Mouse (Mus musculus) lung, embryonic 16.5 days (tissue): ENCODE results near the gene Mcm3ap. TPM values are rescaled to one million over a fixed set of nuclear protein-coding genes. Genes with fewer than 3 reads are reported as not detected.

Experiments used
- ATAC-seq: fragments of 200-750 bp; cut with Nextera tagmentation; 2 replicates; pipeline ENCODE4 v1.8.0; 2017; ENCODE audit warnings: low read depth, mild to moderate bottlenecking, moderate library complexity
- H3K27ac ChIP-seq: fragments of 300-500 bp; sonication (generic); 2 replicates; pipeline ENCODE4 v1.5.1; 2014; ENCODE audit warnings: mild to moderate bottlenecking, control low read depth, low read length
- H3K27me3 ChIP-seq: fragments of 300-500 bp; sonication (generic); 2 replicates; pipeline ENCODE4 v1.6.1; 2014; ENCODE audit warnings: low read depth, low read length, mixed read lengths; ENCODE audit not compliant: control insufficient read depth, insufficient read depth
- H3K36me3 ChIP-seq: fragments of 300-500 bp; sonication (generic); 2 replicates; pipeline ENCODE4 v1.6.1; 2014; ENCODE audit warnings: low read length; ENCODE audit not compliant: control insufficient read depth, insufficient read depth
- H3K4me1 ChIP-seq: fragments of 300-500 bp; sonication (generic); replicated peaks from 2 replicates; pipeline ENCODE4 v1.6.1; 2014; ENCODE audit warnings: low read length, mixed read lengths; ENCODE audit not compliant: control insufficient read depth, insufficient read depth
- H3K4me2 ChIP-seq: fragments of 300-500 bp; sonication (generic); 2 replicates; pipeline ENCODE4 v1.6.1; 2014; ENCODE audit warnings: low read depth, low read length, control low read depth
- H3K4me3 ChIP-seq: fragments of 300-500 bp; sonication (generic); 2 replicates; pipeline ENCODE4 v1.5.1; 2014; ENCODE audit warnings: mild to moderate bottlenecking, low read length, control low read depth
- H3K9ac ChIP-seq: fragments of 300-500 bp; sonication (generic); 2 replicates; pipeline ENCODE4 v1.6.1; 2014; ENCODE audit warnings: low read length, control low read depth
- H3K9me3 ChIP-seq: fragments of 300-500 bp; sonication (generic); 2 replicates; pipeline ENCODE4 v1.6.1; 2016; ENCODE audit warnings: low read length; ENCODE audit not compliant: control insufficient read depth
- WGBS: fragments of 180-500 bp; shearing (Covaris S2); extraction: QIAGEN DNeasy Blood & Tissue Kit; methylation state at CpG from one replicate; pipeline ENCODE4 v1.1.7; 2014; 5-methylcytosine and 5-hydroxymethylcytosine counted together
- polyA plus RNA-seq: library from polyadenylated mRNA; unstranded; fragments of >200 nt; fragmentation: Nextera tagmentation; extraction: Ambion mirVana; gene quantifications from 2 replicates; pipeline ENCODE4 v1.2.1, GENCODE M21; 2015

Mcm3ap gene
- polyA plus RNA-seq, 1 experiment from 2014 or later, result 56.4 TPM

DNA sequence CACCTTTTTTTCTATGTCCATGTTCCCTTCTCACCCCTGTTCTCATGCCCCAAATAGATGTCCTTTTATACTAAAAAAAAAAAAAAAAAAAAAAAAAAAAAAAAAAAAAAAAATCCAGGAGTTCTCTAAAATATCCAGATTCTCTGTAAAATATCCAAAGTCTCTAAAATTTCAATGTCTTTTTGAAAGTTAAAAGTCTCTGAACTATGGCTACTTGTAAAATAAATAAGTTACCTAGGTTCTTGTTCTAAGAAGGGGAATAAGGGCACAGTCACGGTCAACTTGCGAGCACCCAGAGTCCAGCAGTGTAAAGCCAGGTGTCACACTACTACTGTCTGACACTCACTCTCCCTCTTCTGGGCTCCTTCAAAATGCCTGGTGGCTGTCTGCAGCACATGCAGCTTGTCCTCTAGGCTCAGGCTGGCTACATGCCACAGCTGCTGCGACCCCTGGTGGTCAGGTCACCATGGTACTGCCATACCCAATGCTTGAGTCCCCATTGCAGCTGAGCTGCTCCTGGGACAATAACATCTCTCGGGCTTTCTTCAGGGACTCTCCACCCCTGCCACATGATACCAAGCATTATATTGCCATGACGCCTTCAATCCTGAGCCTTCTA, 44.3 kb downstream of the Mcm3ap start:
- no peak overlapping the region for H3K9ac ChIP-seq
- no peak overlapping the region for H3K4me3 ChIP-seq
- H3K4me1 ChIP-seq, result no peaks in the 10 kb centered on the region
- H3K4me2 ChIP-seq, result no peak overlapping the region
- 41% methylated on average over 5 of the region's 5 CpGs for WGBS
- peak; percentile 74; the same call in 1 of the 2 replicates for ATAC-seq
- H3K27me3 ChIP-seq, result no peaks in the 10 kb centered on the region
- no peak overlapping the region for H3K27ac ChIP-seq
- H3K36me3 ChIP-seq, result peaks cover 18% of the 10 kb centered on the region
- no peaks in the 10 kb centered on the region for H3K9me3 ChIP-seq

GRCm38 (mm10) chr10:76530922-76531321, 62.2 kb downstream of the Mcm3ap start:
- H3K27me3 ChIP-seq, result no peaks in the 10 kb centered on the region
- peak overlapping the region; percentile 59 for H3K9ac ChIP-seq
- peaks cover 3% of the 10 kb centered on the region; the same call in 1 of the 2 replicates for H3K4me1 ChIP-seq
- H3K9me3 ChIP-seq, result no peaks in the 10 kb centered on the region
- peaks cover 6% of the 10 kb centered on the region for H3K36me3 ChIP-seq
- H3K4me3 ChIP-seq, result peak overlapping the region; percentile 63
- under 1% methylated on average over 11 of the region's 11 CpGs for WGBS
- H3K4me2 ChIP-seq, result peak overlapping the region; percentile 63
- no peak overlapping the region for H3K27ac ChIP-seq
- ATAC-seq, result peak; percentile 35; the same call in 1 of the 2 replicates

DNA sequence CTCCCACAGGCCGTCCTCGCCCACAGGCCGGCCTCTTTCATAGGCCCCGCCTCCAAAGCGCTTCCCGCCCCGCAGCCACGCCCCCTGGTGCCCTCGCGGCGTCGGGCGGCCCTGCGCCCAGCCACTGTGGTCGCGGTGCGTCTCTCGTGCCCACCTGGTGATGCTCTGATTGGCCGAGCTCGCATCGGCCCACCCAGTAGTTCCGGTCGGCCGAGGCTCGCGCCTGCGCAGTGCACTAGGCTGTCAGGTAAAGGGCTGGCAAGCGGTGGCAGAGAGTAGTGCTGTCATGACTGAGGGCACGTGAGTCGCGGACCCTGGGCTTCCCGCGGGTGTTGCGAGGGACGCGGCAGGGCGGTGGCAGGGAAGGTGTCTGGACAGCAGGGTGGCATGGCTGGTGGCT, 62.6 kb downstream of the Mcm3ap start, which contains the start of gene Lss:
Gene Lss (plus strand): TSS at position 214 of the 400 bp plus-strand sequence.
- Histone ChIP-seq H3K9me3 (no peaks in the 10 kb centered on the region), H3K4me1 (peaks cover 3% of the 10 kb centered on the region; the same call in 1 of the 2 replicates), H3K9ac (peak within 1 kb of the TSS; percentile 70), H3K27ac (peak within 1 kb of the TSS; percentile 43), H3K4me2 (peak within 1 kb of the TSS; percentile 63), H3K4me3 (peak within 1 kb of the TSS; percentile 63), H3K36me3 (peaks cover 9% of the 10 kb centered on the region), H3K27me3 (no peaks in the 10 kb centered on the region)
- peak; percentile 100 for ATAC-seq
- WGBS, result 0% methylated on average over 37 of the region's 37 CpGs

DNA sequence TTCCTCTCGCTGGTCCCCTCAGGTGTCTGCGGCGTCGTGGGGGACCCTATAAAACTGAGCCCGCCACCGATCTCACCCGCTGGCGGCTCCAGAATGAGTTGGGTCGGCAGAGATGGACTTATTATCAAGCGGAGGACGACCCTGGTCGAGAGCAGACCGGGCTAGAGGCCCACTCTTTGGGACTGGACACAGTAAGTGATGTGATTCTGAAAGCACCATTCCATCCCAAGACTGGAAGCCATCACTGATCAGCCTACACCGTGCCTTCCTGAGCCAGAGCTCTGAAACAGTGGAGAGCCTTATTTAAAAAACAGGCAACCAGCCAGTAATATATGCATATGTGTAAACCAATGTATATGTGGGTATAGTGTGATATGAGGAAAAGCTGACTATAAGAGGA, 63.1 kb downstream of the Mcm3ap start:
- no peaks in the 10 kb centered on the region for H3K9me3 ChIP-seq
- peak overlapping the region; percentile 63 for H3K4me3 ChIP-seq
- no peaks in the 10 kb centered on the region for H3K27me3 ChIP-seq
- ATAC-seq, result peak; percentile 21; the same call in 1 of the 2 replicates
- H3K9ac ChIP-seq, result peak overlapping the region; percentile 70
- peaks cover 9% of the 10 kb centered on the region for H3K36me3 ChIP-seq
- H3K27ac ChIP-seq, result peak overlapping the region; percentile 43
- WGBS, result 1% methylated on average over 14 of the region's 14 CpGs
- H3K4me2 ChIP-seq, result peak overlapping the region; percentile 63
- peaks cover 3% of the 10 kb centered on the region; the same call in 1 of the 2 replicates for H3K4me1 ChIP-seq

DNA sequence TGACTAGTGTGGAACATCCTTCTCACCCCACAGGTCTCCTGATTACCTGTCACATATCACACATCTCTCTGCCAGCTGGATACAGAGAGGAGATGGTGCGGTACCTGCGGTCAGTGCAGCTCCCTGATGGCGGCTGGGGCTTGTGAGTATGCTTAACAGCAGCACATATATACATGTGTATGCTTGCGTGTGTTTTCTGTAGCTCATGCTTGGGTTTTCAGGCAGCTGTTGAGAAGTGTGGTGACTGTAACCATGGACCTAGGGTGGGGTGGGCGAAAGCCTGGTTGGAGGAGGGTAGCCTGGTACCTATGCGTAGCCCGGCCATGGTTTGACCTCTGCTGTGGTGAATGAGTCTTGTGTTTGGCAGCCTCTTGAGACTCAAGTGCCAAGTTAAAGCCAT, 66.8 kb downstream of the Mcm3ap start:
- peaks cover 15% of the 10 kb centered on the region for H3K36me3 ChIP-seq

GRCm38 (mm10) chr10:76537619-76538018, 68.9 kb downstream of the Mcm3ap start:
- no peak overlapping the region for H3K4me2 ChIP-seq
- H3K9ac ChIP-seq, result no peak overlapping the region
- no peaks in the 10 kb centered on the region for H3K9me3 ChIP-seq
- WGBS, result 53% methylated on average over 9 of the region's 9 CpGs
- H3K4me3 ChIP-seq, result no peak overlapping the region
- no peaks in the 10 kb centered on the region for H3K27me3 ChIP-seq
- H3K27ac ChIP-seq, result peak overlapping the region; percentile 15; the same call in 1 of the 2 replicates
- ATAC-seq, result peak; percentile 64
- no peaks in the 10 kb centered on the region for H3K4me1 ChIP-seq
- H3K36me3 ChIP-seq, result peaks cover 23% of the 10 kb centered on the region

More for the DNA sequence above, 66.8 kb downstream of the Mcm3ap start:
- no peak overlapping the region for H3K4me2 ChIP-seq
- H3K9me3 ChIP-seq, result no peaks in the 10 kb centered on the region
- WGBS, result 91% methylated on average over 7 of the region's 7 CpGs
- ATAC-seq, result no peak
- H3K27me3 ChIP-seq, result no peaks in the 10 kb centered on the region
- peaks cover 3% of the 10 kb centered on the region; the same call in 1 of the 2 replicates for H3K4me1 ChIP-seq
- no peak overlapping the region for H3K4me3 ChIP-seq
- H3K27ac ChIP-seq, result no peak overlapping the region
- H3K9ac ChIP-seq, result no peak overlapping the region

- Histone ChIP-seq H3K27ac (no peak overlapping the region), H3K4me1 (no peaks in the 10 kb centered on the region), H3K9ac (no peak overlapping the region), H3K4me3 (no peak overlapping the region), H3K27me3 (no peaks in the 10 kb centered on the region), H3K9me3 (no peaks in the 10 kb centered on the region), H3K4me2 (no peak overlapping the region), H3K36me3 (peaks cover 14% of the 10 kb centered on the region)
- 88% methylated on average over 11 of the region's 11 CpGs for WGBS
- ATAC-seq, result no peak
These were observed 72.8 kb downstream of the Mcm3ap start for GRCm38 (mm10) chr10:76541336-76542085.

GRCm38 (mm10) chr10:76542636-76543375, 74.1 kb downstream of the Mcm3ap start:
- H3K9me3 ChIP-seq, result no peaks in the 10 kb centered on the region
- H3K27ac ChIP-seq, result no peak overlapping the region
- peaks cover 14% of the 10 kb centered on the region for H3K36me3 ChIP-seq
- H3K4me2 ChIP-seq, result no peak overlapping the region
- H3K27me3 ChIP-seq, result no peaks in the 10 kb centered on the region
- H3K4me3 ChIP-seq, result no peak overlapping the region
- H3K9ac ChIP-seq, result no peak overlapping the region
- 74% methylated on average over 10 of the region's 10 CpGs for WGBS
- no peaks in the 10 kb centered on the region for H3K4me1 ChIP-seq
- ATAC-seq, result no peak

DNA sequence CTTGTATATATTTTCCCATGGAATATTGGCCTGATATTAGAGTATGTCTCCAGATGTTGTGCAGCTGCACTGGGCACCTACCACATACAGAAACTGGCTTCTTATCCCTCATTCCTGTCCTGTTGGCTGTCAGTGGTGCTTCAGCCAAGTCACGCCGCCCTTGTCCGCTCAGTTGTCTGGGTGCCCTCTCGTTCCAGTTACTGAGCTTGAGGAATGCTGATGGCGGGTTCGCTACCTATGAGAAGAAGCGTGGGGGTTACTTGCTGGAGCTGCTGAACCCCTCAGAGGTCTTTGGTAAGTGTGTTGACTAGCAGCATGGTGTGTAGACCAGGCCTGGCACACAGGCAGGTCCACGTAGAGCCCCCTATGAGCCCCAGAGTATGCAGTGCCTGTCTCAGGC, 77.8 kb downstream of the Mcm3ap start:
- ATAC-seq, result no peak
- H3K4me2 ChIP-seq, result no peak overlapping the region
- peaks cover 20% of the 10 kb centered on the region for H3K36me3 ChIP-seq
- H3K9ac ChIP-seq, result no peak overlapping the region
- no peaks in the 10 kb centered on the region for H3K9me3 ChIP-seq
- H3K4me1 ChIP-seq, result no peaks in the 10 kb centered on the region
- no peak overlapping the region for H3K27ac ChIP-seq
- H3K4me3 ChIP-seq, result no peak overlapping the region
- WGBS, result 92% methylated on average over 8 of the region's 8 CpGs
- no peaks in the 10 kb centered on the region for H3K27me3 ChIP-seq
